Mouse (Mus musculus): ENCODE measurements around the gene Ocln. TPM values are rescaled to one million over a fixed set of nuclear protein-coding genes. Genes with fewer than 3 reads are reported as not detected.
"Not testable (repeated sequence)": the region's sequence is repeated elsewhere in the genome, so short reads cannot be mapped to it uniquely, and the experiment has no call there.

The Ocln gene
- total and polyA plus RNA-seq, 3 experiments = 0.50 to 2.2 (median 0.70) TPM

- Histone ChIP-seq H3K9ac (ENCODE audit: insufficient read depth, low read depth) (no peak overlapping the region), H3K4me1 (ENCODE audit: control insufficient read depth in 1 of 2, insufficient read depth in 2 of 2) (peaks cover 5 to 10% of the 10 kb centered on the region in 2 experiments; a peak in 3 of 4 replicates), H3K4me2 (ENCODE audit: insufficient read depth, low read depth, poor library complexity, severe bottlenecking) (no peak overlapping the region), H3K9me3 (replicated peaks; ENCODE audit: low read length) (no peaks in the 10 kb centered on the region), H3K79me2 (replicated peaks; ENCODE audit: control insufficient read depth, extremely low read depth, insufficient read depth, poor library complexity, severe bottlenecking) (no peaks in the 10 kb centered on the region), H3K36me3 (replicated peaks in 1 of 2; ENCODE audit: control insufficient read depth in 1 of 2, insufficient read depth in 1 of 2, low read length in 1 of 2) (no peaks in the 10 kb centered on the region), H3K27me3 (replicated peaks) (no peaks in the 10 kb centered on the region), H3K4me3 (replicated peaks in 1 of 3; ENCODE audit: low read depth in 2 of 3, low read length in 2 of 3, poor library complexity in 1 of 3) (no peak overlapping the region), H3K27ac (ENCODE audit: insufficient read depth, low read depth) (no peak overlapping the region)
- peak; percentile 58 for DNase-seq (ENCODE audit: extremely low read depth)
- dilution Hi-C loops (cut with MboI; ENCODE audit: extremely low pct_ligation_motif_present, extremely low pct_unique_long_range_greater_than_20kb, low sequenced_read_pairs) (no loop called here), in situ Hi-C loops (cut with MboI; ENCODE audit: low pct_ligation_motif_present, low pct_unique_long_range_greater_than_20kb, low sequenced_read_pairs) (no loop called here)
- TF ChIP-seq MAX (IDR thresholded peaks at IDR 0.05; ENCODE audit: low read length) (no peak), MEF2A (IDR thresholded peaks at IDR 0.05; ENCODE audit: borderline replicate concordance, low read depth, low read length) (no peak), TBP (conservative IDR thresholded peaks at IDR 0.05; ENCODE audit: low read depth, low read length) (no peak), RAD21 (IDR thresholded peaks at IDR 0.05; ENCODE audit: low read depth, low read length) (no peak), MXI1 (IDR thresholded peaks at IDR 0.05; ENCODE audit: low read depth, low read length) (peak; percentile 36; the same call in 1 of the 2 replicates), ZC3H11A (IDR thresholded peaks at IDR 0.05; ENCODE audit: low read depth, low read length) (no peak)
Measured at GRCm38 (mm10) chr13:100511146-100511859, 41.2 kb downstream of the Ocln start.

- H3K79me2 ChIP-seq (replicated peaks; ENCODE audit: control insufficient read depth, extremely low read depth, insufficient read depth, poor library complexity, severe bottlenecking); in situ Hi-C loops (cut with MboI; ENCODE audit: low pct_ligation_motif_present, low pct_unique_long_range_greater_than_20kb, low sequenced_read_pairs); H3K4me3 ChIP-seq (replicated peaks in 1 of 3; ENCODE audit: low read depth in 2 of 3, low read length in 2 of 3, poor library complexity in 1 of 3); H3K9me3 ChIP-seq (replicated peaks; ENCODE audit: low read length); H3K4me2 ChIP-seq (ENCODE audit: insufficient read depth, low read depth, poor library complexity, severe bottlenecking); H3K36me3 ChIP-seq (replicated peaks in 1 of 2; ENCODE audit: control insufficient read depth in 1 of 2, insufficient read depth in 1 of 2, low read length in 1 of 2); H3K27me3 ChIP-seq (replicated peaks); dilution Hi-C loops (cut with MboI; ENCODE audit: extremely low pct_ligation_motif_present, extremely low pct_unique_long_range_greater_than_20kb, low sequenced_read_pairs); H3K4me1 ChIP-seq (ENCODE audit: control insufficient read depth in 1 of 2, insufficient read depth in 2 of 2); H3K9ac ChIP-seq (ENCODE audit: insufficient read depth, low read depth); DNase-seq (ENCODE audit: extremely low read depth); H3K27ac ChIP-seq (ENCODE audit: insufficient read depth, low read depth): not testable (repeated sequence)
Measured at GRCm38 (mm10) chr13:100499625-100500024, 52.9 kb downstream of the Ocln start.

- TF ChIP-seq ZKSCAN1 (IDR thresholded peaks at IDR 0.05; ENCODE audit: borderline replicate concordance, low read depth, low read length) (no peak), TCF12 (IDR thresholded peaks at IDR 0.05; ENCODE audit: low read depth, low read length) (no peak), RAD21 (IDR thresholded peaks at IDR 0.05; ENCODE audit: low read depth, low read length) (no peak), ELF1 (IDR thresholded peaks at IDR 0.05; ENCODE audit: low read depth, low read length) (no peak), IRF4 (IDR thresholded peaks at IDR 0.05; ENCODE audit: low read depth, low read length) (no peak), RCOR1 (conservative IDR thresholded peaks at IDR 0.05; ENCODE audit: low read depth, low read length) (no peak), NELFE (IDR thresholded peaks at IDR 0.05; ENCODE audit: low read depth, low read length) (no peak), GABPA (IDR thresholded peaks at IDR 0.05; ENCODE audit: insufficient replicate concordance, low read depth, low read length) (no peak), HCFC1 (IDR thresholded peaks at IDR 0.05; ENCODE audit: low read depth, low read length) (no peak), USF1 (IDR thresholded peaks at IDR 0.05; ENCODE audit: low read depth, low read length) (no peak), CHD2 (IDR thresholded peaks at IDR 0.05; ENCODE audit: low read length) (no peak), E2F4 (IDR thresholded peaks at IDR 0.05; ENCODE audit: insufficient replicate concordance, low read depth, low read length) (no peak), MYC (IDR thresholded peaks at IDR 0.05; ENCODE audit: low read depth, low read length) (no peak), MXI1 (IDR thresholded peaks at IDR 0.05; ENCODE audit: low read depth, low read length) (no peak), POLR2A (IDR thresholded peaks at IDR 0.05; ENCODE audit: low read depth, low read length) (no peak), ETS1 (conservative IDR thresholded peaks at IDR 0.05; ENCODE audit: low read depth, low read length) (no peak), JUN (IDR thresholded peaks at IDR 0.05; ENCODE audit: insufficient read depth, low read depth, low read length) (no peak), ZC3H11A (IDR thresholded peaks at IDR 0.05; ENCODE audit: low read depth, low read length) (no peak)
- H3K4me3 ChIP-seq (replicated peaks in 1 of 3; ENCODE audit: low read depth in 2 of 3, low read length in 2 of 3, poor library complexity in 1 of 3) = no peak overlapping the region
- no peak overlapping the region for H3K9ac ChIP-seq (ENCODE audit: insufficient read depth, low read depth)
- peaks cover 18% of the 10 kb centered on the region for H3K79me2 ChIP-seq (replicated peaks; ENCODE audit: control insufficient read depth, extremely low read depth, insufficient read depth, poor library complexity, severe bottlenecking)
- H3K4me2 ChIP-seq (ENCODE audit: insufficient read depth, low read depth, poor library complexity, severe bottlenecking) = no peak overlapping the region
- H3K27ac ChIP-seq (ENCODE audit: insufficient read depth, low read depth) = no peak overlapping the region
- no peaks in the 10 kb centered on the region for H3K36me3 ChIP-seq (replicated peaks in 1 of 2; ENCODE audit: control insufficient read depth in 1 of 2, insufficient read depth in 1 of 2, low read length in 1 of 2)
- dilution Hi-C loops (cut with MboI; ENCODE audit: extremely low pct_ligation_motif_present, extremely low pct_unique_long_range_greater_than_20kb, low sequenced_read_pairs) = no loop called here
- DNase-seq (ENCODE audit: extremely low read depth) = no peak
- H3K9me3 ChIP-seq (replicated peaks; ENCODE audit: low read length) = no peaks in the 10 kb centered on the region
- in situ Hi-C loops (cut with MboI; ENCODE audit: low pct_ligation_motif_present, low pct_unique_long_range_greater_than_20kb, low sequenced_read_pairs) = no loop called here
- peaks cover 7 to 21% of the 10 kb centered on the region in 2 experiments for H3K4me1 ChIP-seq (ENCODE audit: control insufficient read depth in 1 of 2, insufficient read depth in 2 of 2)
- H3K27me3 ChIP-seq (replicated peaks) = no peaks in the 10 kb centered on the region
Measured at GRCm38 (mm10) chr13:100495337-100495736, 57.2 kb downstream of the Ocln start.
